Mouse (Mus musculus) left cerebral cortex, postnatal 10 days (tissue): ENCODE data around the gene Prkcb. TPM values are rescaled to one million over a fixed set of nuclear protein-coding genes. Genes with fewer than 3 reads are reported as not detected.

ENCODE experiments used
- DNase-seq, 2 experiments: peaks; one replicate each; pipeline ENCODE4 v3.0.0; 2021 to 2022; ENCODE audit warnings: low spot score in 2 of 2, mixed read lengths in 1 of 2; ENCODE audit errors: extremely low spot score in 1 of 2
- intact Hi-C: fragments of 180-260 bp; cut with DNase I; formaldehyde crosslinking; loops from one replicate; pipeline ENCODE4 v1.15.1; 2025
- total RNA-seq, 2 experiments: library from RNA; stranded (reverse); gene quantifications; 2 replicates each; pipeline ENCODE4 v1.2.3; 2021

Gene Prkcb
- total RNA-seq, 2 experiments from 2014 or later, result 792 to 820 TPM

GRCm38 (mm10) chr7:122383260-122383659 lies 94.7 kb downstream of the Prkcb start:
- DNase-seq, result no peak
- intact Hi-C loops, result no loop called here

GRCm38 (mm10) chr7:122384891-122385290 lies 96.3 kb downstream of the Prkcb start:
- DNase-seq, result no peak
- intact Hi-C loops, result no loop called here

- intact Hi-C loops, result no loop called here
- no peak for DNase-seq
These were observed 98.0 kb downstream of the Prkcb start for GRCm38 (mm10) chr7:122386567-122386966.

GRCm38 (mm10) chr7:122387896-122388295 lies 99.3 kb downstream of the Prkcb start:
- DNase-seq, result no peak
- intact Hi-C loops, result no loop called here

- intact Hi-C loops, result no loop called here
- no peak for DNase-seq
These were observed 100.3 kb downstream of the Prkcb start for GRCm38 (mm10) chr7:122388858-122389257.

GRCm38 (mm10) chr7:122389633-122390032 lies 101.1 kb downstream of the Prkcb start:
- intact Hi-C loops, result no loop called here
- DNase-seq, result no peak

GRCm38 (mm10) chr7:122390200-122390599 lies 101.6 kb downstream of the Prkcb start:
- intact Hi-C loops, result no loop called here
- DNase-seq, result no peak

- intact Hi-C loops, result no loop called here
- no peak for DNase-seq
These were observed 102.1 kb downstream of the Prkcb start for GRCm38 (mm10) chr7:122390683-122391082.

GRCm38 (mm10) chr7:122391382-122391781 lies 102.8 kb downstream of the Prkcb start:
- no peak for DNase-seq
- intact Hi-C loops, result no loop called here

- no peak for DNase-seq
- intact Hi-C loops, result no loop called here
These were observed 105.4 kb downstream of the Prkcb start for GRCm38 (mm10) chr7:122393964-122394363.

- intact Hi-C loops, result no loop called here
- DNase-seq, result no peak
These were observed 106.8 kb downstream of the Prkcb start for GRCm38 (mm10) chr7:122395159-122395975.

GRCm38 (mm10) chr7:122395976-122396315 lies 107.4 kb downstream of the Prkcb start:
- DNase-seq, result no peak
- intact Hi-C loops, result no loop called here

GRCm38 (mm10) chr7:122397699-122398098 lies 109.1 kb downstream of the Prkcb start:
- intact Hi-C loops, result no loop called here
- DNase-seq, result no peak

GRCm38 (mm10) chr7:122402041-122402440 lies 113.5 kb downstream of the Prkcb start:
- no peak for DNase-seq
- intact Hi-C loops, result no loop called here

- intact Hi-C loops, result no loop called here
- no peak for DNase-seq
These were observed 114.8 kb downstream of the Prkcb start for GRCm38 (mm10) chr7:122403343-122403742.

GRCm38 (mm10) chr7:122404571-122405393 lies 116.2 kb downstream of the Prkcb start:
- intact Hi-C loops, result no loop called here
- peak; percentile 88 to 90 for DNase-seq

GRCm38 (mm10) chr7:122406625-122407024 lies 118.1 kb downstream of the Prkcb start:
- DNase-seq, result no peak
- intact Hi-C loops, result no loop called here

GRCm38 (mm10) chr7:122409945-122410344 lies 121.4 kb downstream of the Prkcb start:
- intact Hi-C loops, result no loop called here
- no peak for DNase-seq

GRCm38 (mm10) chr7:122410873-122411272 lies 122.3 kb downstream of the Prkcb start:
- DNase-seq, result no peak
- intact Hi-C loops, result no loop called here

GRCm38 (mm10) chr7:122413231-122413630 lies 124.7 kb downstream of the Prkcb start:
- intact Hi-C loops, result no loop called here
- no peak for DNase-seq
